Mouse (Mus musculus) intestine, postnatal 0 days (tissue): Measurements from ENCODE around the gene Pold1. TPM values are rescaled to one million over a fixed set of nuclear protein-coding genes. Genes with fewer than 3 reads are reported as not detected.

ENCODE experiments used
- ATAC-seq: fragments of 200-750 bp; cut with Nextera tagmentation; 2 replicates; pipeline ENCODE4 v1.8.0; 2017; ENCODE audit warnings: mild to moderate bottlenecking, moderate TSS enrichment, moderate library complexity
- H3K27ac ChIP-seq: fragments of 300-500 bp; sonication (generic); 2 replicates; pipeline ENCODE4 v1.5.1; 2014; ENCODE audit warnings: mild to moderate bottlenecking, low read depth, low read length, moderate library complexity
- H3K27me3 ChIP-seq: fragments of 300-500 bp; sonication (generic); replicated peaks from 2 replicates; pipeline ENCODE4 v1.6.1; 2014; ENCODE audit warnings: low read length, mixed read lengths; ENCODE audit not compliant: control insufficient read depth, insufficient read depth
- H3K36me3 ChIP-seq: fragments of 300-500 bp; sonication (generic); 2 replicates; pipeline ENCODE4 v1.6.1; 2014; ENCODE audit warnings: mild to moderate bottlenecking, moderate library complexity; ENCODE audit not compliant: control insufficient read depth, insufficient read depth
- H3K4me1 ChIP-seq: fragments of 300-500 bp; sonication (generic); replicated peaks from 2 replicates; pipeline ENCODE4 v1.6.1; 2014; ENCODE audit warnings: antibody characterized with exemption, low read length, mixed read lengths; ENCODE audit not compliant: control insufficient read depth, insufficient read depth
- H3K4me2 ChIP-seq: fragments of 300-500 bp; sonication (generic); replicated peaks from 2 replicates; pipeline ENCODE4 v1.6.1; 2014; ENCODE audit warnings: low read depth, mild to moderate bottlenecking, moderate library complexity
- H3K4me3 ChIP-seq: fragments of 300-500 bp; sonication (generic); 2 replicates; pipeline ENCODE4 v1.5.1; 2014; ENCODE audit warnings: low read depth, low read length
- H3K9ac ChIP-seq: fragments of 300-500 bp; sonication (generic); 2 replicates; pipeline ENCODE4 v1.6.1; 2014; ENCODE audit warnings: mild to moderate bottlenecking, low read depth, low read length
- H3K9me3 ChIP-seq: fragments of 300-500 bp; sonication (generic); 2 replicates; pipeline ENCODE4 v1.6.1; 2016; ENCODE audit warnings: mixed run types; ENCODE audit not compliant: control insufficient read depth
- CTCF ChIP-seq: sonication (generic); IDR thresholded peaks from 2 replicates; pipeline ENCODE4 v1.5.1; 2016; ENCODE audit warnings: low read depth, mild to moderate bottlenecking, control low read depth, antibody characterized with exemption, moderate library complexity
- WGBS: fragments of 180-500 bp; shearing (Covaris S2); extraction: QIAGEN DNeasy Blood & Tissue Kit; methylation state at CpG from one replicate; pipeline ENCODE4 v1.1.7; 2014; 5-methylcytosine and 5-hydroxymethylcytosine counted together
- microRNA-seq: library from miRNA; unstranded; fragments of <30 nt; microRNA quantifications from one replicate; pipeline ENCODE4, GENCODE M21; 2016
- polyA plus RNA-seq: library from polyadenylated mRNA; unstranded; fragments of >200 nt; fragmentation: Nextera tagmentation; extraction: Ambion mirVana; gene quantifications from 2 replicates; pipeline ENCODE4 v1.2.1, GENCODE M21; 2015

The Pold1 gene
- polyA plus RNA-seq, 1 experiment from 2014 or later: 16.8 TPM

DNA sequence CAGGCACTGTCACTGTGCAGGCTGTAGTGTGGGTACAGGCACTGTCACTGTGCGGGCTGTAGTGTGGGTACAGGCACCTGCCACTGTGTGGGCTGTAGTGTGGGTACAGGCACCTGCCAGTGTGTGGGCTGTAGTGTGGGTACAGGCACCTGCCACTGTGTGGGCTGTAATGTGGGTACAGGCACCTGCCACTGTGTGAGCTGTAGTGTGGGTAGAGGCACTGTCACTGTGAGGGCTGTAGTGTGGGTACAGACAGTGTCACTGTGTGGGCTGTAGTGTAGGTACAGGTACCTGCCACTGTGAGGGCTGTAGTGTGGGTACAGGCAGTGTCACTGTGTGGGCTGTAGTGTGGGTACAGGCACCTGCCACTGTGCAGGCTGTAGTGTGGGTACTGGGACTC lies 64.5 kb downstream of the Pold1 start:
- H3K9ac ChIP-seq: no peak overlapping the region
- no peaks in the 10 kb centered on the region for H3K4me1 ChIP-seq
- ATAC-seq: no peak
- peaks cover 7% of the 10 kb centered on the region; the same call in 1 of the 2 replicates for H3K36me3 ChIP-seq
- no peak overlapping the region for H3K4me3 ChIP-seq
- TF ChIP-seq CTCF: no peak
- no peaks in the 10 kb centered on the region for H3K9me3 ChIP-seq
- H3K4me2 ChIP-seq: no peak overlapping the region
- WGBS: 93% methylated on average over 1 of the region's 1 CpGs
- no peak overlapping the region for H3K27ac ChIP-seq
- H3K27me3 ChIP-seq: 0 out of 2 replicates have a peak, but pooled peaks cover 5% of the 10 kb centered on the region

DNA sequence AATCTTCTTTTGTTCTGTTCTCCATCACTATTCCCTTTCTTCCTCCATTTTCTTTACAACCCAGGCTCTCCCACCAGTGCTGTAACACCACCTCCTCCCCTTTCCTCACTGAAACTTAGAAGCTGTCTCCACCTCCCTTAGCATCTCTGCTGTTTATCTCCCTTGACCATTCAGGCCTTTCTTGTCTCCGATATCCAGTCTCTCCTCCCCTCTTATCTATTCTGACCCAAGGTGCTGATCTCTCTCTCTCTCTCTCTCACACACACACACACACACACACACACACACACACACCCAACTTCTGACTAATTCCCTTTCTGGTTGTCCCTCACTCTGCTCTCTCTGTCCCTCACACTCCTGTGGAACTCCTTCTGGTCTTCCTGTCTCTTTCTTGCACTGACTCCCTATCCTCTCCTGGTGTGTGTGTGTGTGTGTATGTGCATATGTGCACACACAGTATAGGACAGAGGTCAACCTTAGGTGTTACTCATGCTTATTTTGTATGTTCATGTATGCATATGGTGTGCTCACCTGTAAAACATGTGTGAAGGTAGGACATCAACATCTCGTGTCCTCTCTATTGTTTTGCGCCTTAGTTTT lies 65.7 kb downstream of the Pold1 start:
- no peaks in the 10 kb centered on the region for H3K4me1 ChIP-seq
- H3K4me3 ChIP-seq: no peak overlapping the region
- H3K4me2 ChIP-seq: no peak overlapping the region
- TF ChIP-seq CTCF: no peak
- no peak for ATAC-seq
- H3K9me3 ChIP-seq: no peaks in the 10 kb centered on the region
- WGBS: 55% methylated on average over 3 of the region's 3 CpGs
- 0 out of 2 replicates have a peak, but pooled peaks cover 5% of the 10 kb centered on the region for H3K27me3 ChIP-seq
- no peak overlapping the region for H3K9ac ChIP-seq
- H3K27ac ChIP-seq: no peak overlapping the region
- H3K36me3 ChIP-seq: no peaks in the 10 kb centered on the region

Small RNA genes lying within 50 kb of the gene (microRNA-seq; reads per million reads assigned to microRNA genes)
- gene Mir7053: not detected

Other genes starting within 250 kb of the Pold1 start
- 3.5 and 3.8 TPM in 2 replicates for gene Clec11a, start 241.9 kb downstream of the Pold1 start, polyA plus RNA-seq
- gene Shank1, start 238.6 kb downstream of the Pold1 start, polyA plus RNA-seq: 0.39 and 0.44 TPM in 2 replicates
- 0.55 and 0.58 TPM in 2 replicates for gene Syt3, start 164.7 kb downstream of the Pold1 start, polyA plus RNA-seq
- 0.51 and 0.60 TPM in 2 replicates for gene 1700008O03Rik, start 163.0 kb downstream of the Pold1 start, polyA plus RNA-seq
- gene Lrrc4b, start 119.8 kb downstream of the Pold1 start, polyA plus RNA-seq: 0.35 and 0.54 TPM in 2 replicates
- 1.5 and 1.7 TPM in 2 replicates for gene Aspdh, start 83.5 kb downstream of the Pold1 start, polyA plus RNA-seq
- gene Josd2, start 80.9 kb downstream of the Pold1 start, polyA plus RNA-seq: 28.6 and 30.3 TPM in 2 replicates
- 68.6 and 74.8 TPM in 2 replicates for gene Emc10, start 52.3 kb downstream of the Pold1 start, polyA plus RNA-seq
- gene Fam71e1, start 52.3 kb downstream of the Pold1 start, polyA plus RNA-seq: 4.4 and 5.2 TPM in 2 replicates
- gene Mybpc2, start 24.2 kb downstream of the Pold1 start, polyA plus RNA-seq: 0.13 and 0.18 TPM in 2 replicates
- 0.17 and 0.33 TPM in 2 replicates for gene Spib, start 16.8 kb downstream of the Pold1 start, polyA plus RNA-seq
- 71.3 and 73.9 TPM in 2 replicates for gene Nr1h2, start 5.1 kb upstream of the Pold1 start, polyA plus RNA-seq
- gene Napsa, start 23.5 kb upstream of the Pold1 start, polyA plus RNA-seq: 0.99 and 1.1 TPM in 2 replicates
- 0.20 TPM in 2 replicates for gene Kcnc3, start 41.8 kb upstream of the Pold1 start, polyA plus RNA-seq
- 114 and 141 TPM in 2 replicates for gene Myh14, start 122.0 kb upstream of the Pold1 start, polyA plus RNA-seq
- not detected in 2 replicates for gene Izumo2, start 159.9 kb upstream of the Pold1 start, polyA plus RNA-seq
- gene Vrk3, start 199.6 kb upstream of the Pold1 start, polyA plus RNA-seq: 35.1 and 37.0 TPM in 2 replicates
- gene Zfp473, start 202.2 kb upstream of the Pold1 start, polyA plus RNA-seq: 0.24 and 0.26 TPM in 2 replicates